Mouse (Mus musculus) forebrain, postnatal 0 days (tissue): ENCODE results near the gene Dnmt3c. TPM values are rescaled to one million over a fixed set of nuclear protein-coding genes. Genes with fewer than 3 reads are reported as not detected.

Experiments
- ATAC-seq: fragments of 200-750 bp; cut with Nextera tagmentation; 2 replicates; pipeline ENCODE4 v1.8.0; 2017; ENCODE audit warnings: mild to moderate bottlenecking, moderate library complexity
- DNase-seq: peaks from one replicate; pipeline ENCODE4 v3.0.0-alpha.2; 2015
- H3K27ac ChIP-seq: fragments of 300-500 bp; sonication (generic); 2 replicates; pipeline ENCODE4 v1.5.1; 2014; ENCODE audit warnings: low read depth, mild to moderate bottlenecking, antibody characterized with exemption, low read length, moderate library complexity, mixed read lengths
- H3K27me3 ChIP-seq: fragments of 300-500 bp; sonication (generic); 2 replicates; pipeline ENCODE4 v1.6.1; 2014; ENCODE audit warnings: mild to moderate bottlenecking, low read length, mixed read lengths; ENCODE audit not compliant: insufficient read depth
- H3K36me3 ChIP-seq: fragments of 300-500 bp; sonication (generic); 2 replicates; pipeline ENCODE4 v1.6.1; 2014; ENCODE audit warnings: mild to moderate bottlenecking, moderate library complexity; ENCODE audit not compliant: insufficient read depth
- H3K4me1 ChIP-seq: fragments of 300-500 bp; sonication (generic); 2 replicates; pipeline ENCODE4 v1.6.1; 2014; ENCODE audit warnings: antibody characterized with exemption; ENCODE audit not compliant: insufficient read depth
- H3K4me2 ChIP-seq: fragments of 300-500 bp; sonication (generic); 2 replicates; pipeline ENCODE4 v1.6.1; 2014; ENCODE audit warnings: low read depth, mild to moderate bottlenecking, moderate library complexity
- H3K4me3 ChIP-seq: fragments of 300-500 bp; sonication (generic); 2 replicates; pipeline ENCODE4 v1.5.1; 2014; ENCODE audit warnings: low read depth, low read length, mixed read lengths
- H3K9ac ChIP-seq: fragments of 300-500 bp; sonication (generic); 2 replicates; pipeline ENCODE4 v1.6.1; 2014; ENCODE audit warnings: mild to moderate bottlenecking
- H3K9me3 ChIP-seq: fragments of 300-500 bp; sonication (generic); 2 replicates; pipeline ENCODE4 v1.6.1; 2016; ENCODE audit warnings: low read length
- CTCF ChIP-seq: sonication (generic); IDR thresholded peaks from 2 replicates; pipeline ENCODE4 v1.5.1; 2016; ENCODE audit warnings: antibody characterized with exemption, control low read depth, low read depth
- WGBS: fragments of 180-500 bp; shearing (Covaris S2); extraction: QIAGEN DNeasy Blood & Tissue Kit; methylation state at CpG from one replicate; pipeline ENCODE4 v1.1.7; 2014; 5-methylcytosine and 5-hydroxymethylcytosine counted together
- polyA plus RNA-seq: library from polyadenylated mRNA; unstranded; fragments of >200 nt; fragmentation: Nextera tagmentation; extraction: Ambion mirVana; gene quantifications from 2 replicates; pipeline ENCODE4 v1.2.1, GENCODE M21; 2015
- total RNA-seq: library from RNA; depleted of rRNA; stranded (reverse); fragments of >200 nt; gene quantifications from 2 replicates; pipeline ENCODE4 v1.2.3, GENCODE M21; 2014

Gene Dnmt3c
- total and polyA plus RNA-seq, 2 experiments from 2014 or later = not detected

- no peak overlapping the region for H3K4me3 ChIP-seq
- no peak overlapping the region for H3K9ac ChIP-seq
- no peaks in the 10 kb centered on the region for H3K9me3 ChIP-seq
- DNase-seq (no peak), ATAC-seq (no peak)
- no peak for TF ChIP-seq CTCF
- H3K4me2 ChIP-seq = no peak overlapping the region
- H3K27ac ChIP-seq = no peak overlapping the region
- H3K36me3 ChIP-seq = no peaks in the 10 kb centered on the region
- no peaks in the 10 kb centered on the region for H3K27me3 ChIP-seq
- no peaks in the 10 kb centered on the region for H3K4me1 ChIP-seq
- WGBS = 92% methylated on average over 1 of the region's 1 CpGs
These were observed 26.6 kb downstream of the Dnmt3c start for GRCm38 (mm10) chr2:153723098-153723497.

- H3K27ac ChIP-seq = no peak overlapping the region
- no peaks in the 10 kb centered on the region for H3K4me1 ChIP-seq
- no peak overlapping the region for H3K9ac ChIP-seq
- H3K27me3 ChIP-seq = no peaks in the 10 kb centered on the region
- ATAC-seq = no peak
- H3K36me3 ChIP-seq = no peaks in the 10 kb centered on the region
- no peaks in the 10 kb centered on the region for H3K9me3 ChIP-seq
- no peak overlapping the region for H3K4me2 ChIP-seq
- WGBS = 69% methylated on average over 2 of the region's 2 CpGs
- H3K4me3 ChIP-seq = no peak overlapping the region
- TF ChIP-seq CTCF = no peak
- DNase-seq = no peak
These were observed 28.0 kb downstream of the Dnmt3c start for GRCm38 (mm10) chr2:153724424-153724823.

DNA sequence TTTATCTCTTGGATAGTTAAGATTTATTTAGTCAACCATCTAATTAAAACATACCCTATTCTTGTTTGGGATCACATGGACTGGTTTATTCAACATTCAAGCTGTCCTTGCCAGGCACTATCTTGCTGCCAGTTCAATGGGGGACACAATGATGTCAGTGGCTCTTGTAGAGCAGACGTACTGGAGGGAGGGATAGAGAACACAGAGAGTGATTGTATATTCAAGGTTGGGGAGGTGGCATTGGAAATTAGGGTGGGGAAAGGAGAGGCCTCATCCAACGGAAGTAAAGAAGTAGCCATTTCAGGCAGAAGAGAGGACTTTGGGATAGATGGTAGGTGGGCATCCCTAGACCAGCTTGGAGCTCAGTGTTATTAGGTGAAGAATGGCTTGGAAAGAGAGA, 28.4 kb downstream of the Dnmt3c start:
- WGBS = 21% methylated on average over 2 of the region's 2 CpGs

GRCm38 (mm10) chr2:153725291-153725690, 28.8 kb downstream of the Dnmt3c start:
- DNase-seq (no peak), ATAC-seq (no peak)
- Histone ChIP-seq H3K4me2 (no peak overlapping the region), H3K27me3 (no peaks in the 10 kb centered on the region), H3K9me3 (no peaks in the 10 kb centered on the region), H3K4me3 (no peak overlapping the region), H3K4me1 (no peaks in the 10 kb centered on the region), H3K27ac (no peak overlapping the region), H3K9ac (no peak overlapping the region), H3K36me3 (no peaks in the 10 kb centered on the region)
- TF ChIP-seq CTCF = no peak
- 65% methylated on average over 4 of the region's 4 CpGs for WGBS

More for the DNA sequence above, 28.4 kb downstream of the Dnmt3c start:
- no peak for TF ChIP-seq CTCF
- Histone ChIP-seq H3K9me3 (no peaks in the 10 kb centered on the region), H3K27ac (no peak overlapping the region), H3K9ac (no peak overlapping the region), H3K27me3 (no peaks in the 10 kb centered on the region), H3K4me2 (no peak overlapping the region), H3K4me3 (no peak overlapping the region), H3K36me3 (no peaks in the 10 kb centered on the region), H3K4me1 (no peaks in the 10 kb centered on the region)
- DNase-seq (no peak), ATAC-seq (0 out of 2 replicates have a peak, but pooled peaks have one; percentile 45)

DNA sequence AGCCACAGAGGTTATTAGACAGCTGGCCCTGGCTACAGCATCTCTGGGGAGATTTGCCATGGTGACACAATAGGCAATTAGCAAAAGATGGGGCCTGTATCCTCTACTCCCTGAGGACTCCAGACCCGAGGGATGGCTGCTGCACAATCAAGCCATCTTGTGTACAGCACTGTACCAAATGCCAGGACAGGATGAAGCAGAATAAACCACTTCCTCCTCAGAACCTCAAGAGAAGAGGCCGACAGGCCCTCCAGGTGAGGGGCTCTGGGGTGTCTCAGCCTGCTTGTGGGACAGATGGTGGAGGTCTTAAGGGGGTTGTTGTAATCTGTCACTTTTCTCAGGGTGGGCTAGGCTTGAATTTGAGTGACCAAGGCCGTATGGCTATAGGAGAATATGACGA, 37.6 kb downstream of the Dnmt3c start:
- Histone ChIP-seq H3K4me1 (no peaks in the 10 kb centered on the region), H3K4me3 (no peak overlapping the region), H3K27me3 (no peaks in the 10 kb centered on the region), H3K4me2 (no peak overlapping the region), H3K9ac (no peak overlapping the region), H3K36me3 (no peaks in the 10 kb centered on the region), H3K9me3 (no peaks in the 10 kb centered on the region), H3K27ac (no peak overlapping the region)
- no peak for TF ChIP-seq CTCF
- no peak for ATAC-seq
- WGBS = 82% methylated on average over 4 of the region's 4 CpGs
- DNase-seq = no peak

DNA sequence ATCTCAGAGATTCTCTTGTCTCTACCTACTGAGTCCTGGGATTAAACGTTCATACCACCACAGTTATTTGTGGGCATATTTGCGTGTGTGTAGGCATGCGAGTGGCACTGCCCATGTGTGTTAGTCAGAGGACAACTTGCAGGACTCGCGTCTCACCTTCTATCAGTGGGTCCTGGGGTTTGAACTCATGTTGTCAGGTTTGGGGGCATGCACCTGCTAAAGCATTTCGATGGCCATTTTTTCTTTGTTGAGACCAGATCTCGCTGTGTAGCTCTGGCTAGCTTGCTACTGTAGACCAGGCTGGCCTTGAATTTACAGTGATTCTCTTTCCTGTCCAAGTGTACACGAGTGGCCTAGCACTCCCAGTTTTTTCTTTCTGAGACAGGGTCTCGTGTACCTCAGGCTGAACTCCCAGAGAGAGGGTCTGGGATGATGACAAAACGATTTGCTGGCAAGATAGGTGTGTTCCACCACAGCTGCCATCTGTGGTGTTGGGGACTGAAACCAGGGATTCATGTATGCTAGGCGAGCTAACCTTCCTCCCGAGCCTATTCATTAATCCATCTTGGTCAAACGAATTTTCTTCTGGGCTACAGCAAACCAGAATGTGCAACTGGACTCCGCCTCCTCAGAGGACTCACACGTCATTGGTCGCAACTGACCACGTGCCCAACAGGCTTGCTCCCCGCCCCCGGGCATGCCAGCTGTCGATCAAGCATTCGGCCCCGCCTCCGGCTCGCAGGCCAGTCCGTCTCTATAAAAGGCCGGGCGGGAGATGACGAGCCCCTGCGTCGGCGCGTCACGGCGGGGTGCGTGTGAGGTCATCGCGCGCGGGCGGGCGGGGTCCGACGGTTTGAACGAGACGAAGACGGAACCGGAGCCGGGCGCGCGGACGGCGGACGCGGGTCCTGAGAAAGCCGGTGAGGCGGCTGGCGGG, 44.3 kb downstream of the Dnmt3c start, which contains the start of gene Mapre1:
Mapre1 (plus strand) TSS at position 775 of the 937 bp plus-strand sequence.
- H3K9me3 ChIP-seq = no peaks in the 10 kb centered on the region
- H3K4me1 ChIP-seq = peaks cover 21% of the 10 kb centered on the region
- H3K27me3 ChIP-seq = no peaks in the 10 kb centered on the region
- H3K27ac ChIP-seq = peak within 1 kb of the TSS; percentile 97
- no peaks in the 10 kb centered on the region for H3K36me3 ChIP-seq
- H3K4me2 ChIP-seq = peak within 1 kb of the TSS; percentile 68
- peak within 1 kb of the TSS; percentile 88 for H3K4me3 ChIP-seq
- H3K9ac ChIP-seq = peak within 1 kb of the TSS; percentile 92
- ATAC-seq = peak; percentile 98
- 13% methylated on average over 57 of the region's 58 CpGs for WGBS
- DNase-seq = peak; percentile 100
- TF ChIP-seq CTCF = no peak

DNA sequence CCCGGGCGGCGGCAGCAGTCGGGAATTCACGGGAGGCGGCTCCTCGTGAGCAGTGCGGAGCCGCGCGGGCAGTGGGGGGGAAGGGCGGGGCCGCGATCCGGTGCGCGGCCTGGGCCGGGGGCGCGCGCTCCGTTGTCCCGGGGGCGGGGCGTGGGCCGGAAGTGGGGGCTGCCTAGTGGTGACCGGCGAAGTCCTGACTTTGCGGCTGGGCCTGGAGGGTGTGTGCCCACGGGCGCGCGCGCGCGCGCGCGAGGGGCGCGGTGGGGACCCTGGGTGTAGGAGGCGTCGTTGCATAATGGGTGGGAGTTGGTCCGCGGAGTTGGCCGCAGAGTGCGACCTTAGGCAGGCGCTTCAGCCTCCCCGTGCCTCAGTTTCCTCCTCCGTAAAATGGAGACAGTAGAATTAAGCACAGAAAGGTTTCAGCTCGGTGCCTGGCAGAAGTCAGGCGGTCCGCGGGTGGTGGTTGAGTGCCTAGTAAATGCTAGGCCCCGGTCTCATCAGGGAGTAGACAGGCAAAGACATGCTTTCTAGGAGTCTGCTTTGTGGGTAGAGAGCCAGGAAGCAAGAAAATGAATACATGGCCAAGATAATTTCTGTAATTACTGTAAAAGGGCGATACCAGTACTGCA, 45.1 kb downstream of the Dnmt3c start:
- peak overlapping the region; percentile 88 for H3K4me3 ChIP-seq
- no peaks in the 10 kb centered on the region for H3K9me3 ChIP-seq
- H3K4me2 ChIP-seq = peak overlapping the region; percentile 68
- H3K27me3 ChIP-seq = no peaks in the 10 kb centered on the region
- peaks cover 21% of the 10 kb centered on the region for H3K4me1 ChIP-seq
- 1% methylated on average over 45 of the region's 56 CpGs for WGBS
- peak overlapping the region; percentile 92 for H3K9ac ChIP-seq
- no peak for TF ChIP-seq CTCF
- peaks cover 3% of the 10 kb centered on the region for H3K36me3 ChIP-seq
- H3K27ac ChIP-seq = peak overlapping the region; percentile 97
- DNase-seq (no peak), ATAC-seq (peak; percentile 81)
